Comparison of ENCODE assay signal across 10 mouse cellular contexts in the genomic region with DNA sequence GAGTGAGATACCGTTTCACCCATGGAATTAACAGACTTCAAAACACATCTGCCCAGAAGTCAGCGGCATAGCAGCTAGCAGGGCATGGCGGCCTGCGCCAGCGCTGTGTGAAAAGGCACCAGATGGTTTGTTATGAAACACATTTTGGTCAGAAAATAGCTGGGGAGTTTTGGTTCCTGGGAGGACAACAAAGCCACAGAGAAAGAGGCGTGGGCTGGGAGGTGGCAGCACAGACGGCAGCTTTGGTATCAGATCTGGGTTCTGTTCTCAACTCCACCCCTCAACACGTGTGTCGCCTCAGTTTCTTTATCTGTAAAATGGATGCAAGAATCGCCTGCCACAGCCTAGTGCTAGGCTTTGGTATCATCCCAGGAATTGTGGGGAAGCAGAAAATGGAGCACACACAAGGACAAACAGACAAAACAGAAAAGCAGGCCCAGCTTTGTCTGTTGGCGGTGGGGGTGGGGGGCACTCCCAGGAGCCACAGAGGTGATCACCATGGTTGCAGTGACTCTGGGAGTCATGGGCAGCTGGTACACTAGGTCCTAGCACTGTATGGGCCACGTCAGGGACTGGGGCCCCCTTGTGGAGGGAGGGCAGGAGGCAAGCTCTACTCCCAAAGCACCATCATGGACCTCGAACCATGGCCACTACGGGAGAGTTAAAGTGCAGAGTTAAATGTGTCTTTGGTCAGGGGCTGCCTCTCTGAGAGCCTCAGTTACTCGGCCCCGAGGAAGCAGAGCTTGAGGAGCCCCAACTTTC. TPM values are rescaled to one million over a fixed set of nuclear protein-coding genes. Genes with fewer than 3 reads are reported as not detected.
A peak's percentile ranks its signal among the peaks of the same experiment; 100 is the strongest.
DNase-seq lines count a peak whose midpoint lies in the region; TF ChIP-seq lines count a peak whose summit lies in the region.
"Had no signal": no experiment of that assay in that cellular context is flagged by ENCODE, and none has a peak within 500 bp of the region (broad histone marks: within the 10 kb centered on the region; RNA-seq: fewer than 3 reads in every experiment).

No protein-coding gene starts in this region.

- peak; percentile 24; the same call in 1 of the 2 replicates for TF ChIP-seq CTCF in testis, adult 2 months (IDR thresholded peaks at IDR 0.05; ENCODE audit: control insufficient read depth, insufficient read depth, insufficient replicate concordance, low read depth, low read length)
- TF ChIP-seq CTCF in small intestine, adult 2 months (IDR thresholded peaks at IDR 0.05; ENCODE audit: extremely low read depth, insufficient read length, insufficient replicate concordance, low read depth, low read length): peak; percentile 43; the same call in 1 of the 2 replicates

- H3K4me1 ChIP-seq in testis, adult 2 months (ENCODE audit: control insufficient read depth, insufficient read depth, low read length): no peaks in the 10 kb centered on the region
- H3K4me1 ChIP-seq in small intestine, adult 2 months (ENCODE audit: control insufficient read depth, insufficient read depth, insufficient read length, low read length): peaks cover 9% of the 10 kb centered on the region

- DNase-seq in cerebellum, adult 18-20 months: peak; percentile 50 to 56
- no peak for DNase-seq in cerebellum, adult 8-10 months
- DNase-seq in testis, postnatal 10 days (ENCODE audit: low spot score): no peak
- DNase-seq in layer of hippocampus, postnatal 25 days (ENCODE audit: extremely low spot score in 1 of 2, low spot score in 1 of 2): peak; percentile 36 to 44
- DNase-seq in yolk sac, embryonic 10.5 days (ENCODE audit: low spot score): no peak
- no peak for DNase-seq in spleen, adult 12 weeks (ENCODE audit: low spot score)
- DNase-seq: kidney, postnatal 25 days had no signal

- no peak overlapping the region for H3K4me3 ChIP-seq in testis, adult 2 months (ENCODE audit: control insufficient read depth, low read depth, low read length)
- H3K4me3 ChIP-seq in small intestine, adult 2 months (ENCODE audit: low read depth, low read length): no peak overlapping the region
- H3K4me3 ChIP-seq: embryonic facial prominence, embryonic 13.5 days had no signal

- 81% methylated on average over 16 of the region's 16 CpGs for WGBS in small intestine, adult 2 months

- H3K27ac ChIP-seq in testis, adult 2 months (ENCODE audit: control insufficient read depth, insufficient read depth, low read depth, low read length): no peak overlapping the region
- peak overlapping the region; percentile 50; the same call in 1 of the 2 replicates for H3K27ac ChIP-seq in small intestine, adult 2 months (ENCODE audit: insufficient read depth, low read depth, low read length)
- H3K27ac ChIP-seq: embryonic facial prominence, embryonic 13.5 days had no signal

- no peaks in the 10 kb centered on the region for H3K27me3 ChIP-seq in testis, adult 2 months (ENCODE audit: control insufficient read depth, insufficient read depth, low read length)
- H3K27me3 ChIP-seq in small intestine, adult 2 months (ENCODE audit: control insufficient read depth, insufficient read depth, low read length): no peaks in the 10 kb centered on the region

- no peak for TF ChIP-seq POLR2A in testis, adult 2 months (IDR thresholded peaks at IDR 0.05; ENCODE audit: control insufficient read depth, low read depth, low read length)
- TF ChIP-seq POLR2A in small intestine, adult 2 months (IDR thresholded peaks at IDR 0.05; ENCODE audit: low read depth, low read length): no peak

- H3K36me3 ChIP-seq in testis, adult 2 months (ENCODE audit: control insufficient read depth, insufficient read depth, low read length): no peaks in the 10 kb centered on the region
- peaks cover 20% of the 10 kb centered on the region for H3K36me3 ChIP-seq in small intestine, adult 2 months (ENCODE audit: control insufficient read depth, insufficient read depth, low read length)

RNA-seq across cellular contexts. Expression of a gene that starts 21.7 kb away (rescaled TPM):
- 1.7 and 1.9 TPM in 2 replicates for polyA plus RNA-seq in testis, adult 2 months (2012; rRNA removed)
- 1 to 10 TPM; 2.7 to 3.7 TPM for total RNA-seq in layer of hippocampus, postnatal 25 days (2021)
- polyA plus RNA-seq in small intestine, adult 2 months (2012; rRNA removed): 10.8 and 11.2 TPM in 2 replicates

RNA-seq across cellular contexts. Expression of a gene that starts 42.0 kb away (rescaled TPM):
- polyA plus RNA-seq in testis, adult 2 months (2012; rRNA removed): 0.87 and 0.95 TPM in 2 replicates
- 10 to 100 TPM; 20.9 to 22.3 TPM for total RNA-seq in layer of hippocampus, postnatal 25 days (2021)
- 2.8 and 3.7 TPM in 2 replicates for polyA plus RNA-seq in small intestine, adult 2 months (2012; rRNA removed)

Comparison
In these comparisons a context has a peak if more than half of its experiments do, and no peak if none do; other contexts are left out.
1. DNase-seq: peak in cerebellum, adult 18-20 months (2 of 2) and layer of hippocampus, postnatal 25 days (2 of 2); none in cerebellum, adult 8-10 months (single experiment), testis, postnatal 10 days (single experiment), yolk sac, embryonic 10.5 days (single experiment) and spleen, adult 12 weeks (single experiment).